Mouse (Mus musculus): ENCODE results near the gene Gfi1.

DNA sequence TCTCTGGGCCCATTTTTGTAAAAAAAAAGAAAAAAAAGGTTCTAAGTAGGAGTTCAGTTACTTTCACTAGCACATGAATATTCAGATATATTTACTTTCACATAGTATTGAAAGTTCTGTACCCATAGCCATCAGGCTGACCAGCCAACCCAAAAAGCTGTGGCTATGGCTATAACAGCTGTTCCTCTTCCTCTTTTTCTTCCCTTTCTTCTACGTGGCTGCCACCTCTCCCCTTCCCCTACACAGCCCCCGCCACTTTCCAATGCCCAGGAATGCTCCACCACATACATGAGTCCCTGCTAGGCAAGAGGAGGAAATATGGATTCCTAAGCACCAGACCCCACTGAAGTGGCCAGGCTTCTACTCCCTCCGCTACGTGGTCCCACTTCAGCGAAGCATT lies 44.5 kb downstream of the Gfi1 start:
- TF ChIP-seq POLR2A (IDR thresholded peaks at IDR 0.05; ENCODE audit: borderline replicate concordance, extremely low read depth, low read depth, low read length), result no peak
- no peak for TF ChIP-seq CTCF (IDR thresholded peaks at IDR 0.05; ENCODE audit: insufficient read depth, low read length)
